Mouse (Mus musculus): Measurements from ENCODE around the gene Tmeff1.

Gene Tmeff1

DNA sequence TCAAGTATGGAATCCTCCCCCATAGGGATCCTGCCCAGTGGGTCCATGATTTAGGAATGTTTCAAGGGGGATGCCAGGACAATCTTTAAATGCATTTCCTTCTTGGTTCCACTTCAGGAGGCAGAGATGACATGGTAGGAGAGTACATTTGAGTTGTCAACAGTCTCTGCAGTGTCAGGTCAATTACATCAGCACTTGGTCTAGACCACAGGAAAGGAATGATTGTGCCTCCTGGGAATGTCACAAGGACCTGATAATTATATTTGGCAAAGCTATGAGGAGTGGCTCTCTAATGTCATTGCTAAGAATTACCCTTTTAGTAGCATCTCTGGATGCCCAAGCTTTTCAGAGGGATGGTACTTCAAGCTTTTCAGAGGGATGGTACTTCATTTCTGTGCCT lies 20.0 kb upstream of the Tmeff1 start:
- no peak for DNase-seq (ENCODE audit: low spot score in 2 of 2)

DNA sequence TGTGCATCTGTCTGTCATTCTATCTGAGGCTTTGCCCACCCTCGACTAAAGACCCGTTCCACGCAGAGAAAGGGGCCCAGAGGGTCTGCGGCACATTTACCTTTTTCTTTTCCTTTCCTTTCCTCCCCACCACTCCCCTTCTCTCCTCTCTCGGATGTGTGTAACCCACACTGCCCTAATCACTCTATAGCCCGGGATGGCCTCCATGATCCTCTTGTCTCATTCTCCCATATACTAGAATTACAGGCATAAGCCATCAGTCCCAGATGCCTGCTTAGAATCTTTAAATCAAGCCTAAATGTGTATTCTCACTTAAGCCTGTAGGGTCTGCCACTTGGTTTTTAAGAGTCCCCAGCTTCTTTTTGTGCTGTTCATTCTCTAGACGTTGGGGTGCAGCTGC lies 8.6 kb upstream of the Tmeff1 start:
- no peak for DNase-seq (ENCODE audit: low spot score in 2 of 2)

DNA sequence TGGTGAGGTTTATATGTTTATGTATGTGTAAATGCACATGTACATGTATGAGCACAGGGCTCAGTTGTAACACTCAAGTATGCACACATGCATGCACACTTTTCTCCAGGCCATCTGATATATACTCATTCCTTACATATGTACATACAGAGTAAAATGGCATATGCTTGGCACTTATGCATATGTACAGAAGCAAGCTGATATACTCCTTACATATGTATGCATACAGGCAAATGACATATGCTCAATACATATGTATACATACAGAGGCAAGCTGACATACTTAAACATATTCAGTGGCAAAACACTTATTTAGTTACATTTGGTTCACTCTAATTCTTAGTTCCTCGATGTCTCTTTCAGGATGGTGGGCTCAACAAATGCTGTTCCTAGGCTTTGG lies 7.1 kb upstream of the Tmeff1 start:
- no peak for DNase-seq (ENCODE audit: low spot score in 2 of 2)

DNA sequence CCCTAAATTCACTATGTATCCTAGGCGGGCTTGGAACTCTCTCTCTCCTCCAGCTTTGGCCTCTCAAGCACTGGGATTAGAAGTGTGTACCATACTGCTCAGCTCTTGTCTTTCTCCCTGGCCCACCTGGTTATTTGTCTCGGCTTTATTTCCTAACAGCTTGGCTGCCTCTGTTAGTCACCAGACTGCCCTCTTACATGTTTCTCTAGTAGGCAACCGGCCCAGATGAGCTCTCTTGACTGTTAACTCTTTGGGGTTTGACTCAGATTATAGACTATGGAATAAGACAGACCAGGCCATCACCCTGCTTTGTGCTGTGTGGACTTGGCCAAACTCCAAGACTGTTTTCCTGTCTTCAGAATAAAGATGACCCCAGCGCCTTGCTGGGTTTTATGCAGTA lies 6.6 kb upstream of the Tmeff1 start:
- DNase-seq (ENCODE audit: low spot score in 2 of 2), result no peak

DNA sequence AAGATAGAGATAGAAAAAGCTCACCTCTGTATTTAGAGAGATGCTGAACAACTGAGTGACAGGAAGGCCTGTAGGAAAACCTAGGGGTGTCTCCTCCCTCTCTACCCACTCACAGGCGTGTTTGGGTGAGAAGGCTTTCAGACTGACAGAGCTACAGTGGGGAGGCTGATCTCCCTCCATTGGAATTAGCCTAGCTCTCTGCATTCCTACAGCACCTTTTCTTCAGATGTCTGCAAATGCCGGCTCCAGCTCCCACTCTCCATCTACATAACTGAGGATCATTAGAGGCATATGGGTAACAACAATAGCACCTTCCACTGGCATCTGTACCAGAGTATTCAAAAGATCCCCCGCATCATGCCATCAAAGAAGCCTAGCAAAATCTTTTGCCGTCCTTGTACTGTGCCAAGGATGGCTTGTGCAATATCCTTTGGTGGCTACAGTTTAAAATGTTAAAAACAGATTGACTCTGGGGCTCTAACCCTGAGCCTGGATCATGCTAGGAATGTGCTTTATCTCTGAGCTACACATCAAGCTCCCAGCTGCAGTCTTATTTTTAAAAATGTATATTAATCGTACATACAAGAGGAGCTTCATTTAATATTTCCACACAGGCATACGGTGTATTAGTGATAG lies 5.4 kb upstream of the Tmeff1 start:
- no peak for DNase-seq (ENCODE audit: low spot score in 2 of 2)

DNA sequence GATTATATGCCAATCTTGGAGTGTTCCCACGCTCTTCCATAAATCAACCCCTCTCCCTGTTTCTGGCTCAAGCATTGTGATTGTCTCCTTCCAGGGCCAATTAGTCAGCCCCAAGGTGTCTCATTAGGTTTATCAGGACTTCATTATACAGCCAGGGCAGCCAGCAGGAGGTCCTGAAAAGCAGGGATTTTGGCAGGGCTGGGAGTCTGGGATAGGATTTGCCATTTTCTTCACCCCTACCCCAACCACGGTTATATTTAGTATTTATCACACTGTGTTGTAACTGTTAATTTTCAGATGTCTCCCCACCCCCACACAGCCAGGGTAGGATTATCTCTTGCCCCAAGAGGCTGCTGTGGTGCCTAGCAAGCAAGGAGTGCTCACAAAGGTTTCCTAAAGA lies 3.8 kb upstream of the Tmeff1 start:
- DNase-seq (ENCODE audit: low spot score in 2 of 2), result no peak

DNA sequence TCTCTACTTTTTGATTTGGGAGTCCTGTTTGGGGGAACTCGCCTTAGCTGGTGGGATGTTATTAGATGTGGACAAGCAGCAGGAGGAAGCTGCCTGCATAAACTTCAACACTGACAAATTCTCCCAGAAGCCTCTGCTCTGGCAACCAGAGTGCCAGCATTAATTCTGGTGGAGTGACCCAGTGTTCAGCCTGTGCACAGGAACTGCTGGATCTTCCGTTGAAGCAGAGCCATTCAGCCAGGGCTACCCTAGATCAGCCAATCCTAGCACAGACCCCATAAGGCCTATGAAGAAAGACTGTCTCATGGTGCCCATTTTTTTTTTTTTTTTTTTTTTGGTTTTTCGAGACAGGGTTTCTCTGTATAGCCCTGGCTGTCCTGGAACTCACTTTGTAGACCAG lies 3.0 kb upstream of the Tmeff1 start:
- no peak for DNase-seq (ENCODE audit: low spot score in 2 of 2)

DNA sequence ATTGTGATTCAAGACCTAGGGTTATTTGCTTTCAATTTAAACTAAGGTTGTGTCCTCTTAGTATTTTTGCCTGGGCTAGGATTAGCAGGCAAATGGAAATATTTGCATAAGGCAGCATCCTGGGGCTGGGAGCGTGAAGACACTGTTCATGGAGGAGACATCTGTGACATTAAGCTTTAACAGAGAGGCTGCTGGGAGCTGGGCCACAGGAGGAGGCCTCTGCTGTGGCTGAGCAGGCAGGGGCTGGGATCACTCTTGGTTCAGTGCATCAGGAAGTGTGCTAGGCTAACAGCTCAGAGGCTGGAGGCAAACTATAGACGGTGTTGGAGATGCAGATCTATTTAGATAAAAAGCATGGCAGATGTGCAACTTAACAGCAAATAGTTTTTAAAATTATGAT lies 2.0 kb upstream of the Tmeff1 start:
- DNase-seq (ENCODE audit: low spot score in 2 of 2), result no peak

DNA sequence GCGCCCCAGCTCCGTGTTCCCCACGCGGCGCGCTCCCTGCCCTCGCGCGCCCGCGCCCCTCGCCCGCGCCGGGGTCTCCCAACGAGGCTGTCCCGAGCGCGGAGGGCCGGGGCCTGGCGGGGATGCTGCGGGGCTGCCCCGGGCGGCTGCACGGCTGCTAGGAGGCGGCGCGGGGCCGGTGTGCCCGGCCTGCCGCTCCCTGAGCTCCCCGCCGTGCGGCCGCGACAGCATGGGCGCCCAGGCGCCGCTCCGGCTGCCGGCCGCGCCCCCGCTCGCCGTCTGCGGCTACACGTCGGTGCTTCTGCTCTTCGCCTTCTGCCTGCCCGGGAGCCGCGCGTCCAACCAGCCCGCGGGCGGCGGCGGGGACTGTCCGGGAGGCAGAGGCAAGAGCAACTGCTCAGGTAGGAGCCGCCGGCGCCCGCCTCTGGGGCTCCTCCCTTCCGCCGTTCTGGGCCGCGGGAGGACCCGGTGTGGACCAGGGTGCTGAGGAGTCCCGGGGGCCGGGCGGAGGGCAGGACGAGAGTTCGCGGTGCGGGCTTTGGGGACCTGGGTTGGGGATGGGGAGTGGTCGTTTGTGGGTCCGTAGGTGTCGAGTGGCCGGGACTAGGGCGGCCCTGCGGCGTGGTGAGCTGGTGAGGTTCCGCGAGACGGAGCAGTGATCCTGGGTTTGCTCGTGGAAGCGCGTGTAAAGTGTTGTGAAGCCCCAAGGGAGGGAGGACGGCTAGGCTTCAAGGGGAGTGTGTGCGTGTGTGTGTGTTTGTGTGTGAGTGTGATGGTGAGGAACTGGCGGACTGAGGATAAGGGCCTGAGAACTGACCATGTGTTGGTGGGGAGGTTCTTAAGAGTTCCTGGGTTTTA lies 496 bp downstream of the Tmeff1 start:
- peak; percentile 26 to 65 for DNase-seq (ENCODE audit: low spot score in 2 of 2)

DNA sequence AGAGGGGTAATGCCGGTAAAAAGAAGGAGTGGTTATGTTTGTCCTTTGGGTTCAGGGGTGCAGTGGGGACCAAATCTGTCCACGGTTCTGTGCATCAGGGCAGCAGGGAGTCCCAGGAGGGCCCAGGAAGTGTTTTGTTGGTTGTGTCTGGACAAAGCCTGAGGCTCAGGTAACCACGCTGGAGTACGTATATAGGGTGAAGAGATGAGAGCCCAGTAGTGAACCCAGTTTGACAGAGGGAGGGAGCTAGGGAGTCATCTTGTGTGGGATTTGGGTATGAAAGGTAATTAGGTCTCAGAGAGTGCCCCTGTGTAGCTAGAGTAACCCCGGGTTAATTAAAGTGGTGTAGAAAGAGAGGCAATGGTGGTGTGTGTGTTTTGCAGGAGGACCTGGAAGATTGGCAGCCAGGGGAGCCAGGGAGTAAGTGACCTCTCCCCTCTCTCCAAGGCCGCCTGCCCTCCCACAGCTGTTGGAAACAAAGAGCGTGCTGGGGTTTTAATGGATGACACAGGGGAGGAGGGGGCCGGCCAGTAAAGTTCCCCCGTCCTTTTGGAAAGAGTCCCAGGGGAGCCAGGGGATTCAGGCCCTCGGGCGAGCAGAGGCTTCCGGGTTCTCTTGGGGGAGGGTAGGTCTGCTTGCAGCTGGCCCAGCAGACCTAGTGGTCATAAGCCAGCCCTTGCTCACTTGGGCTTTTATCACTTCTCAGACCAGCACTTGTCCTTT lies 1.3 kb downstream of the Tmeff1 start:
- DNase-seq (ENCODE audit: low spot score in 2 of 2), result peak in 1 of 2 experiments; percentile 33

DNA sequence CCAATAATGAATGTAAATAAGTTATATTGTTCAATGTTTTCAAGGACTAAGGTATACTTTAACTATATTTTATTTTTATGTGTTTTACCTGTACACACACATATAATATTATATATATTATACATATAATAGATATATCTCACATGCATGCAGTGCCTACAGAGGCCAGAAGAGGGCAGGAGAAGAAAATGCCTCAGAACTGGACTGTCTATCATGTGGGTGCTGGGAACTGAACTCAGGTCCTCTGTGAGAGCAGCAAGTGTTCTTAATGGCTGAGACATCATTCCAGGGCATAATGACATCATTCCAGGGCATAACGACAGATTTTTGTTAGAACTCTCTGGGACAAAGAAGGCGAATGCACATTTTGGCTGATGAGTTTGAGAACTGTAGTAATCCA lies 2.6 kb downstream of the Tmeff1 start:
- no peak for DNase-seq (ENCODE audit: low spot score in 2 of 2)

DNA sequence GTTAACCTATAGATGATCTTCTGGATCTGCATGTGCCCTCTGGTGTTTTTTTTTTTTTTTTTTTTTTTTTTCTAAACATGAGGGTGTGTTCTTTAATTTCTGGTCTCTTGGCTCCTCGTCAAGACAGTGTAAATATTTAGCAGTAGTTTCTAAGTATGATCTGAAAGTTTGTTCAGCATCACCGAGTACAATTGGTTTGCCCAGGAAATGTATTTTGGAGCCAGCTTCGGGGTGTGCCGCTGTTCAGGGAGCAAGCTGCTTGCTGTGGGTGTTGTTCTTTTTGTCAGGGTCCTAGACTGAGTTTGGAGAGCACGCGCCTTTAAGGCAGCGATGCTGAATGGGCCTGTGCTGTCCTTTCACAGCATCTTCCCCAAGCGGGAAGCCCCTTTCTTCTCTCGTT lies 3.6 kb downstream of the Tmeff1 start:
- DNase-seq (ENCODE audit: low spot score in 2 of 2), result no peak

DNA sequence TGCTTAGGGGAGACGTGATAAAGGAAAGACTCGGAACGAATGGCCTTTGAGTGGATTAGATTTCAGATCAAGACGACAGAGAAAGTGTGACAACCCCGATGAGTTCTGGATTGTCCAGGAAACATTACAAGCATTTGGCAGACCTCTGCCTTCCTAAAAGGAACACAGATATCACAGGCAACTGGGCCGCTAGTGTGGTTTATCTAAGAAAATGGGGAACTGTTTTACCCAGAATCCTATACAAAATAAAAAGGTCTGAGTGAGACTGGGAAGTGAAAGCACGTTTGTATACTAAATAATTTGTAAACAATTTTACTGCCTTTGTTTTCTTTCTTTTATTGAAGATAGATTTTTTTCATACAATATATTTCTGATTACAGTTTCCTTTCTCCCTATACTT lies 5.9 kb downstream of the Tmeff1 start:
- no peak for DNase-seq (ENCODE audit: low spot score in 2 of 2)

DNA sequence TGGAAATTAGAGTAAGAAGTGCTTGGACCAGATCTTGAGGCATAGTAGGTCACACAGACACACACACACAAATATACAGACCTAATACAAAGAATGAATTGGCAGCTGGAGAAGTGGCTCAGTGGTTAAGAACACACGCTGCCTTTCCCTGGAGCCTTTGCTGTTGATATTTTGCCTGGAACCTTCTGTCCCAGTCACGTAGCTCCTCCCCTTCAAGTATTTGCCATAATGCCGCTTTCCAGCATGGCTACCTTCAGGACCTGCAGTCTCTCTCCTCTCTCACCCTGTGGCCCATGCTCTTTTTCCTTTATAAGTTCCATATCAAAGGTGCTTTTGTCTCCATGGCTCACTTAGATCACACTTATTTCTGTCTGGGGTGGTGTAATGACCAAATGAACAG lies 6.4 kb downstream of the Tmeff1 start:
- no peak for DNase-seq (ENCODE audit: low spot score in 2 of 2)

DNA sequence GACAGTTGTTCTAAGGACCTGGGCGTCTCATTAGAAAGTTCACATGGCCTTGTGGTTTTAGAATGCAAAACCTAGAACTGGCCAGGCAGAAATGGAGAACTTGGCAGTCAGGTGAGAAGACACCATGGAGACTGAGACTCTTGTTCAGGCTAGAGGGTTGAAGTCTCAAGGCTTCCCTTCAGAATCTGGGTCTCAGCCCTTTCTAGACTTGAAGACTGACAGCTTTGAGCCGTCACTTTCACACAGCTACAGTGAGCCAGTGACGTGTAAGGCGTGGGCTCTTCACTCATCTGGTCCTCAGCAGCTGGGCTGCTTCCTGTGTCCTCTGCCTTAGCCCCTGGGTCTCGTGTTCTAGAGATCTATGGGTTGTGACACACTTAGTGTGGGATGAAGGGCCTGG lies 7.4 kb downstream of the Tmeff1 start:
- no peak for DNase-seq (ENCODE audit: low spot score in 2 of 2)

DNA sequence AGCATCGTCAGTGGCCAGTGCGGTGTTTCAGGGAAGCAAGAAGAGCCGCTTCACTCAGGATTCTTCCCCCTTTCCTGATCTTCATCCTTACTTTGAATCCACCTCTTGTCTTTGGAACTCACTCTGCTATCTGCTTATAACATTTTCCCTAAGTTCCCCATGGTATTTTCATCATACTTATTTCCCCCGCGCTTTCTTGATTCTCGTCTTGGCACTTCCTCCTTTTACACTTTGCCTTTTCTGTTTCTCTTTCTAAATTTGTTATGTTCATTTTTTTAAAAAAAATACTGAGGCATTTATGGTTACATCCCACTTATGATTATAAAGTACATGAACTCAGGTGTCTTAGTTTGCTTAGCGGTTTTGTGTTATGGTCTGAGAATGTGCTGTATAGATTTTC lies 7.9 kb downstream of the Tmeff1 start:
- DNase-seq (ENCODE audit: low spot score in 2 of 2), result no peak

DNA sequence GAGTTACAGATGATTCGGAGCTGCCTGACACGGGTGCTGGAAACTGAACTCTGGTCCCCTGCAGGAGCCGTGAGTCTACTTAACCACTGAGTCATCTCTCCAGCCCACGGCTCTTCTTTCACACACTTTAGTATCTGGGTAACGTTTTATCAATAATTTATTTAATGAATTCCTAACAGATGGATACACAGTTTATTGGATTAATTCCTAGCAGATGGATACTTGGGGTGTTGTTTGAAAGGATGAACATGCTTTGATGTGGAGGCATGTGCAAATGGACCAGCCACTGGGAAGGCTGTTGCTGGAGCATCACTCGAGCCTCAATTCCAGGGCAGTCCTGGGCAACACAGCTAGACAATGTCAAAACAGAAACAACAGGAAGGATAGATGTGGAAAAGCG lies 11.1 kb downstream of the Tmeff1 start:
- DNase-seq (ENCODE audit: low spot score in 2 of 2), result no peak

DNA sequence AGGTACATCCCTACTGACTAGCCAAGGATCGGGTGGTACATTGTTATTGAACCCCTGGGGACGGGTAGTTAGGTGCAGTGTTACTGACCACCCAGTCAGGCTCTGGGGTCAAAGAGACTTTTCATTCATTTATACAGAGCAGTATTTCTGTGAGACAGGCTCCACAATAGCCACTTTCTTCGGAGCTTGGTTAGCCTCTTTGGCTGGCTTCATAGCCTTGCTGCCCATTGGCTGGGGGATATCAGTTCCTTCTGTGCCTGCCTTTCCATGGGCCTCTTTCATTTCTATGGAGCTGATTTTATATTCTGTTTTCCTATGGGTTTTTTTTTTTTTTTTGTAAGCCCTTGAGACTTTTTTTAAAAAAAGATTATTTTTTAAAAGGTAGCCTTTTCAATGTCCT lies 20.7 kb downstream of the Tmeff1 start:
- DNase-seq (ENCODE audit: low spot score in 2 of 2), result no peak

DNA sequence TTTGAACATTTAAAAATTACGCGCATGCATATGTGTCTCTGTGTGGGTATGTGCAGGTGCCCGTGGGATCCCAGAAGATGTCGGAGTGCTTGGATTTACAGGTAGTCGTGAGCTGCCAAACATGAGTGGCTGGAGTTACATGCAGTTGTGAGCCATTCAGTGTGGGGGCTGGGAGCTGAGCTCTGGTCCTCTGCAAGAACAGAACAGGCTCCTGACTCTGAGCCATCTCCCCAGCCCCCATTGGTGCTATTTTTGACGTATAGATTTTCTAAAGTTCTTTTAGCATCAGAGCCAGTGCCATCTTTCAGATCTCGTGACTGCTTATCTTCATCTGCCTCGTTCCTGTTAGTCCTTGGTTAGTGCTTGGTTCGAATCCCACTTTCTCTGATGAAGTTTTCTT lies 24.5 kb downstream of the Tmeff1 start:
- DNase-seq (ENCODE audit: low spot score in 2 of 2), result no peak

DNA sequence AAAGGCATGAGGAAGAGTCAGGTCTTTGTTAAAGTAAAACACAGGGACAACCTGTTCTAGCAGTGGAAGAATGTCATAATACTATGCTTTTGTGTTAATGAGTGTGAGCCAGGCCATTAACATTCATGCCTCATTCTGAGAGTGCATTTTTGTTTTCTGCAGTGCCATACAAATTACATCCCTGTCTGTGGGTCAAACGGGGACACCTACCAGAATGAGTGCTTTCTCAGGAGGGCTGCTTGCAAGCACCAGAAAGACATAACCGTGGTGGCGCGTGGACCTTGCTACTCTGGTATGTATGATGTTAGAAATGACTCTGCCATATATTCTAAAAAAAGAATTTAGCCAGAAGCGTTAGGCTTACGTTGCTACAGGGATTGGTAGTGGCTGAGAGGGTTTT lies 25.3 kb downstream of the Tmeff1 start:
- DNase-seq (ENCODE audit: low spot score in 2 of 2), result no peak

DNA sequence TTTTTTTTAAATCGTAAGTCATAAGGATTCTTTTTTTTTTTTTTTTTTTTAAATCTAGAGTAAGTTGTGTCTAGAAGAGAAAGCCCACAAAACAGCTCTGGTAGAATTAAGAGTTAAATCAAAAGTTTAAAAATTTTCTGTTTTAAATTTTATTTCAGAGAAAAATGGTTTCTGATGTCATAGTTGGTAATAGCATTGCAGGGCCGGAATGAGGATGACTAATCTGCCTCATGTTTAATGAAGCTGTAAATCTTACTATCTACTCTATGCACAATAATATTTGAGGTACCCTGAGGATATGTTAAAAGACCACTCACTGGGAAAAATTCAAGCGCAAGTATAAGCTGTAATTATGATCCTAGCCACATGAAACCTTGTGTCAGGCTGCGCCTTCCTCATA lies 30.5 kb downstream of the Tmeff1 start:
- DNase-seq (ENCODE audit: low spot score in 2 of 2), result no peak

DNA sequence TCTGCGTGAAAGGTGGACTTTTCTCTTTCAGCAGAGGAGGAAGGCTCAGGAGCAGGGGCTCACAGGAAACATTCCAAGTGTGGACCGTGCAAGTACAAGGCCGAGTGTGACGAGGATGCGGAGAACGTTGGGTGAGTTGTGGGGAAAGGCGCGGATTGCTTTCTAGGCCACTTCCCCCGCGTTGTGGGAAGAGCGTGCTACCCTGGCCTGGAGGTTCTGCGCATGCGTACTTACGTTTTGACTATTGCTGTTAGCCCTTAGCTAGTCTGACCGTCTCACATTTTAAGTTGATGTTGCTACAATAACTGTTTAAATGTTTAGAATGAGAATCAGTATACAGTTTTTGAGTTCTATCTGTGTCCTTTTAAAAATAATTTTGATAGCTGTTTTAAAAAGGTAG lies 32.2 kb downstream of the Tmeff1 start:
- DNase-seq (ENCODE audit: low spot score in 2 of 2), result no peak

DNA sequence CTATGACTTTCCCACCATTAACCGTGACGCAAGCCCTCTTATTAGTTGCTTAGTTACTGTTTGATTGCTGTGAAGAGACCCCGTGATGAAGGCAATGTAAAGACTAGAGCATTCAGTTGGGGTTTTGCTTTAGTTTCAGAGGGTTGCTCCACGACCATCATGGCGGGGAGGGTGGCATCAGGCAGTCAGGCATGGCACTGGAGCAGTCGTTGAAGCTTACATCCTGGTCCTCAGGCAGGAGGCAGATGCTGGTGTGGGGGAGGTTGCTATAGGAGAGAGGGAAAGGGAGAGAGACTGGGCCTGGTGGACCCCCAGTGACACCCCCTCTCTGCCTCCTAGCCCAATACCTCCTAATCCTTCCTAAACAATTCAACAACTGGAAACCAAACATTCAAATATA lies 35.1 kb downstream of the Tmeff1 start:
- no peak for DNase-seq (ENCODE audit: low spot score in 2 of 2)

All from cerebellum, postnatal 4 days (tissue).